Mouse (Mus musculus) liver, postnatal 0 days (tissue): ENCODE measurements at regions not wholly inside any gene's neighbourhood (a gene's known extent, or its start where the extent isn't known, plus 50 kb on each side); places are given as distances from the start of the nearest gene placed in this dataset.
A peak's percentile ranks its signal among the peaks of the same experiment; 100 is the strongest.

ENCODE experiments used
- ATAC-seq: fragments of 200-750 bp; cut with Nextera tagmentation; 2 replicates; pipeline ENCODE4 v1.8.0; 2017; ENCODE audit warnings: mild to moderate bottlenecking, moderate library complexity
- DNase-seq: peaks from one replicate; pipeline ENCODE4 v3.0.0-alpha.2; 2016
- H3K27ac ChIP-seq: fragments of 300-500 bp; sonication (generic); 2 replicates; pipeline ENCODE4 v1.5.1; 2014; ENCODE audit warnings: antibody characterized with exemption, moderate library complexity, mild to moderate bottlenecking, low read depth
- H3K27me3 ChIP-seq: fragments of 300-500 bp; sonication (generic); 2 replicates; pipeline ENCODE4 v1.6.1; 2014; ENCODE audit warnings: low read length, control low read depth, mixed read lengths; ENCODE audit not compliant: insufficient read depth
- H3K36me3 ChIP-seq: fragments of 300-500 bp; sonication (generic); replicated peaks from 2 replicates; pipeline ENCODE4 v1.6.1; 2014; ENCODE audit warnings: mild to moderate bottlenecking, control low read depth, low read length, moderate library complexity, mixed read lengths; ENCODE audit not compliant: insufficient read depth
- H3K4me1 ChIP-seq: fragments of 300-500 bp; sonication (generic); 2 replicates; pipeline ENCODE4 v1.6.1; 2014; ENCODE audit warnings: antibody characterized with exemption, mild to moderate bottlenecking, control low read depth; ENCODE audit not compliant: insufficient read depth
- H3K4me2 ChIP-seq: fragments of 300-500 bp; sonication (generic); 2 replicates; pipeline ENCODE4 v1.6.1; 2014; ENCODE audit warnings: low read depth, mild to moderate bottlenecking, low read length, moderate library complexity, mixed read lengths
- H3K4me3 ChIP-seq: fragments of 300-500 bp; sonication (generic); 2 replicates; pipeline ENCODE4 v1.5.1; 2014; ENCODE audit warnings: low read depth, low read length
- H3K9ac ChIP-seq: fragments of 300-500 bp; sonication (generic); replicated peaks from 2 replicates; pipeline ENCODE4 v1.6.1; 2014; ENCODE audit warnings: mild to moderate bottlenecking, moderate library complexity
- H3K9me3 ChIP-seq: fragments of 300-500 bp; sonication (generic); 2 replicates; pipeline ENCODE4 v1.6.1; 2016; ENCODE audit warnings: mild to moderate bottlenecking, control low read depth, low read length, mixed read lengths
- CTCF ChIP-seq: sonication (generic); IDR thresholded peaks from 2 replicates; pipeline ENCODE4 v1.5.1; 2016; ENCODE audit warnings: antibody characterized with exemption, low read depth
- EP300 ChIP-seq: IDR thresholded peaks from 2 replicates; pipeline ENCODE4 v1.6.1; 2016; ENCODE audit warnings: antibody characterized with exemption, low read depth, mild to moderate bottlenecking
- WGBS: fragments of 180-500 bp; shearing (Covaris S2); extraction: QIAGEN DNeasy Blood & Tissue Kit; methylation state at CpG from one replicate; pipeline ENCODE4 v1.1.7; 2014; ENCODE audit not compliant: insufficient replicate concordance; 5-methylcytosine and 5-hydroxymethylcytosine counted together

DNA sequence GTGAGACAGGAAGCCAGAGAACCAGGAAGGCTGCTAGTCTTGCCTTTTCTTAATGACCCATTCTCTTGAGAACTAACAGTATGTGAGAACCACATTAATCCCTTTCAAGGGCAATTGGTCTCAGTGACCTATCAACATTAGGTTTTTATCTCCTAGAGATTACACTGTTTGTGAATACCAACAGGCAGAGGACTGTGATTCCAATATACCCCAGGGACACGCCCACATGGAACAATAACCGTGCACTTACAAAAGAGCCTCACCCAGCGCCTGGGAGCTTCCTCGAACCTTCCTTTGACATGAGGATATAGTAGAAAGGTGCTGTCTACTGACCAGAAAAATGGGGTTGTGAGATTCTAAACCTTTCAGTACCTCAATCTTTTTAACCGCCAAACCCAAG lies 157.6 kb upstream of the Kif2a start:
- Histone ChIP-seq H3K36me3 (no peaks in the 10 kb centered on the region), H3K4me2 (no peak overlapping the region), H3K9me3 (no peaks in the 10 kb centered on the region), H3K4me3 (no peak overlapping the region), H3K9ac (no peak overlapping the region), H3K27ac (no peak overlapping the region), H3K4me1 (no peaks in the 10 kb centered on the region), H3K27me3 (no peaks in the 10 kb centered on the region)
- DNase-seq (no peak), ATAC-seq (no peak)
- WGBS: 67% methylated on average over 5 of the region's 5 CpGs
- TF ChIP-seq EP300 (no peak), CTCF (no peak)

DNA sequence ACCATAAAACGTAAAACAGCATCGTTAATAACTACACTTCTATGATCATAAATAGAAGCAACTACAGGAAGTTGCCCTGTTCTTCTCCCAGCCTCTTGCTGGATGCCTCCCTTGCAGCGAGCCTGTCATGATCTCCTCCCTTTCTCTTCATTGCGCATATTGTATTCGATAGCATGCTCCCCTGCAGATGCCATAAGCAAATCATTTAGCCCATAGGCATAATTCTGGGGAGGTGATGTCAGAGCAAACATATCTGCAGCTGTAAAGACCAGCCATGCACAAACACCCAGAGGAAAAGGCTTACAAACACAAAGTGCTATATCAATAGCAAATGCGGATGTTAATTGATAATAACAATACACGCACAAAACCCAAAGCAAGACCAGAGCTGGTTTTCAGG lies 155.7 kb upstream of the Kif2a start:
- no peak overlapping the region for H3K9ac ChIP-seq
- no peaks in the 10 kb centered on the region for H3K9me3 ChIP-seq
- DNase-seq (no peak), ATAC-seq (no peak)
- no peaks in the 10 kb centered on the region for H3K4me1 ChIP-seq
- H3K36me3 ChIP-seq: no peaks in the 10 kb centered on the region
- H3K4me2 ChIP-seq: no peak overlapping the region
- WGBS: 71% methylated on average over 7 of the region's 7 CpGs
- no peak overlapping the region for H3K27ac ChIP-seq
- no peaks in the 10 kb centered on the region for H3K27me3 ChIP-seq
- TF ChIP-seq CTCF (no peak), EP300 (no peak)
- H3K4me3 ChIP-seq: no peak overlapping the region

DNA sequence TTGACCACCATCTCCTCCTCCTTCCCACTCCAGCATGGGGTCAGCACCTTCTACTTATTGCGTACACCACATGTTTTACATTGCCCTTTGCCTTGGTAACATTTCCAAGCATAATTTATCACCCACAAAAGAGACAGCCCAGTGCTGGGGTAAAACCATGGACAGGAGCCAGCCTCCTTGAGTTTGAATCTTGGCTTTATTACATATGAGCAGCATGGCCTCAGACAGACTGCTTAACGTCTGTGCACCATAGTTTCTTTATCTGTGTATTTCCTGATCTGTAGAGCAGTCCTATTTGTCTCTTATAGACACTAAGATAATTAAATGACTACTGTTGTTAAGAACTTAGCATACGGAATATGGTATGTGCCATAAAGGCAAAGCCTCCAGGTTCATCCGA lies 154.0 kb upstream of the Kif2a start:
- DNase-seq (no peak), ATAC-seq (no peak)
- no peak overlapping the region for H3K4me3 ChIP-seq
- WGBS: 64% methylated on average over 4 of the region's 4 CpGs
- H3K9me3 ChIP-seq: no peaks in the 10 kb centered on the region
- no peak overlapping the region for H3K27ac ChIP-seq
- H3K36me3 ChIP-seq: no peaks in the 10 kb centered on the region
- H3K4me1 ChIP-seq: no peaks in the 10 kb centered on the region
- H3K4me2 ChIP-seq: no peak overlapping the region
- no peaks in the 10 kb centered on the region for H3K27me3 ChIP-seq
- no peak for TF ChIP-seq EP300
- no peak for TF ChIP-seq CTCF
- H3K9ac ChIP-seq: no peak overlapping the region

DNA sequence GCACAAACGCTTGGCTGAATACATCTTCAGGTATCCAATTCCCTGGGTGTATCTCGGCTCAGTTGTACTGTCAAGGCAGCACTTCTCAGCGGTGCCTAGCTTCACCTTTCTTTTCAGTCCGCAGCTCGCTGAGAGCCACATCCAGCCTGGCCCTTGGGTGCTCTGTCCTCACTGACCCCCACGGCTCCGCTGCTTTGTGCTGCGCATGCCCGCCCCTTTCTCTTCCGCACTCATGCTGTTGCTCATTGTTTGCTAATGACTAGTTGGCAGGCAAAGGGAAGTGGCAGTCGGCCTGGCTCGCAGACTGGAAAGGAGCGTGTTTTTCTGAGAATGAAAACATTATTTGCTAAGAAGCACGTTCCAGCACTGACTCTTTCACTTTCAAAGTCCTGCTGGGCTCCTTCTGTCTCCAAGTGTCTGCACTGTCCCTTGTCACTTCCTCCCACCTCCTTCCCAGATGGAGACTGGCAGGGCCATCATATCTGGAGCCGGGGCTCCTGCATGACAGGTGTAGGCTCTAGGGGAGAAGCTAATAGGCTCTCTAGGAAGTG lies 146.7 kb upstream of the Kif2a start:
- H3K9me3 ChIP-seq: no peaks in the 10 kb centered on the region
- no peaks in the 10 kb centered on the region for H3K4me1 ChIP-seq
- no peaks in the 10 kb centered on the region for H3K36me3 ChIP-seq
- peak overlapping the region; percentile 32 for H3K4me3 ChIP-seq
- H3K27me3 ChIP-seq: no peaks in the 10 kb centered on the region
- TF ChIP-seq EP300: no peak
- TF ChIP-seq CTCF: no peak
- peak overlapping the region; percentile 63 for H3K4me2 ChIP-seq
- no peak overlapping the region for H3K27ac ChIP-seq
- DNase-seq: peak; percentile 53
- no peak overlapping the region for H3K9ac ChIP-seq
- ATAC-seq: peak; percentile 59
- WGBS: 9% methylated on average over 15 of the region's 15 CpGs

DNA sequence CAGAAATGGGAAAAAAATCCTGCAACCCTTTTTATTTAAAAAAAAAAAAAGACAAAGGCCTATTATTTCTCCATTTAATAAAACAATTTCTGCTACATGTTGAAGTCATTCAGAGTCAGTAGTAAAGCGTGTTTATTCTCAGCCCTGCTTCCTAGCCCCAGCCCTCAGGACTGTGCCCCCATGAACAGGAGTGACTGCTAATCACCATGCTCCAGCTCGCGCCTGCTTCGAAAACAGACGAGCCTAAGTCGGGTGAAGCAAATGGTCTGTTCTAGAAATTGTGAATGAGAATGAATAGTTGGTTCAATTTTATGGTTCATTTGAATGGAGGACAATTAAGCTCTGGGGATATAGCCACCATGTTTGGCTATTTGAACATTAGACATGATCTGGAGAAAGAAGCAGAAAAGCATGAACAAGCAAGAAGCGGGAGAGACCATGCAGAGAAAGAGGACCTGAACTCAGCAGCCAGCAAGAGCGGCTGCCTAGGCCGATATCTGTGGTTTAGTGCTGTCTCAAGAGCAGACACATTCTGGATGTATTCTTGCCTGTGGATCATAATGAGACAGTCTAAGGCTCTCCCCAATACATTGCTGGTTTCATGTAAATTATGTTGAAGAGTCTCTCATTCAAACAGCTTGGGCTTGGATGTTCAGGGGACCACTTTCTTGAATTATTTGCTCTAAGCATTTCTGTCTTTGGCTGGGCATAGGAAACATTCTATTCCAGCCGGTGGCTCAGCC lies 146.1 kb upstream of the Kif2a start:
- H3K4me1 ChIP-seq: no peaks in the 10 kb centered on the region
- no peak for ATAC-seq
- H3K9ac ChIP-seq: no peak overlapping the region
- TF ChIP-seq EP300 (no peak), CTCF (no peak)
- H3K9me3 ChIP-seq: no peaks in the 10 kb centered on the region
- no peaks in the 10 kb centered on the region for H3K27me3 ChIP-seq
- peak overlapping the region; percentile 63 for H3K4me2 ChIP-seq
- H3K4me3 ChIP-seq: peak overlapping the region; percentile 32; the same call in 1 of the 2 replicates
- no peak overlapping the region for H3K27ac ChIP-seq
- 74% methylated on average over 10 of the region's 10 CpGs for WGBS
- no peak for DNase-seq
- no peaks in the 10 kb centered on the region for H3K36me3 ChIP-seq

DNA sequence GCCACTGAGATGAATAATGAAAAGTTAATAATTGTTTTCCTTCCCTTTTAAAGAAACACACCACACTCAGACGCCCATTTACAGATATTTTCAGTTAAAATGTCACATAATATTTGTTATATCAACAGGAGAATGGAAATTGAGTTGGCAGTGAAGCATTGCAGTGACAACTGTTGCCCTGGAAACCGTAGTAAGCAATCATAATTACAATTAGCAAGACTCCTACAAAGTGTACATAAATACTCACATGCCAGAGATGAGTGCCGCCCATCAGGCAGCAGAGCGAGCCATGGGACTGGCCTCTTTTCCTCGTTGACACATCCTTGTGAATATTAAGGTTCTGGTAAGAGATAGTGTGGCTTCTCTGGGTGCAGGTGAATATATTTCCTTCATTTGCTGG lies 129.6 kb upstream of the Kif2a start:
- H3K27ac ChIP-seq: no peak overlapping the region
- 78% methylated on average over 5 of the region's 5 CpGs for WGBS
- DNase-seq: no peak

More for the DNA sequence above, 129.6 kb upstream of the Kif2a start:
- Histone ChIP-seq H3K9me3 (no peaks in the 10 kb centered on the region), H3K27me3 (no peaks in the 10 kb centered on the region), H3K4me2 (no peak overlapping the region), H3K4me1 (no peaks in the 10 kb centered on the region), H3K9ac (no peak overlapping the region), H3K4me3 (no peak overlapping the region), H3K36me3 (no peaks in the 10 kb centered on the region)
- TF ChIP-seq CTCF: no peak
- TF ChIP-seq EP300: no peak
- ATAC-seq: no peak
